ENCODE assay signal across 8 mouse cellular contexts in the genomic region with DNA sequence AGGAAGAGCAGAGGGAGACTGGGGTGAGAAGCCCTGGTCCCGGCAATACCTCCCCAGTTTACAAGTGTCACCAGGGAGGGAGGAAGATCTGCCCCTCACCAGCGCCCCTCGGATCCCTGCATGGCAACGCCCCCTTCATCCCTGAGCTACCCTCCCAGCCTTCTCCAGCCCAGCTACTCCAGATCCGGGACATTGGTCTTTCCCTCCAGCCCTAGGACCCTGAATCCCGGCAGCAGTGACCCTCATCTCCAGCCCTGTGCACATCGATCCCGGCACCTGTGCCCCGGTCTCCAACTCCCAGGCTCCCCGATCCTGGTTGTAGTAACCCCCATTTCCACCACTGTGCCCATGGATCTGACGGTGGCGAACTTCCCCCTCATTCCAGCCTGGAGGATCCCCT. TPM values are rescaled to one million over a fixed set of nuclear protein-coding genes. Genes with fewer than 3 reads are reported as not detected.
A peak's percentile ranks its signal among the peaks of the same experiment; 100 is the strongest.
DNase-seq lines count a peak whose midpoint lies in the region; ATAC-seq and TF ChIP-seq lines count a peak whose summit lies in the region.

No protein-coding gene starts in this region.

- WGBS in heart, embryonic 13.5 days, result under 1% methylated on average over 12 of the region's 12 CpGs
- under 1% methylated on average over 12 of the region's 12 CpGs for WGBS in forebrain, embryonic 15.5 days
- WGBS in macrophage (ENCODE audit: missing documents), result 2% methylated on average over 12 of the region's 12 CpGs

- H3K27ac ChIP-seq in heart, embryonic 13.5 days (replicated peaks), result peak overlapping the region; percentile 82
- peak overlapping the region; percentile 82 for H3K27ac ChIP-seq in forebrain, embryonic 15.5 days (replicated peaks)
- H3K27ac ChIP-seq in macrophage, result peak overlapping the region; percentile 94

- peaks cover 12% of the 10 kb centered on the region for H3K36me3 ChIP-seq in heart, embryonic 13.5 days
- H3K36me3 ChIP-seq in G1E (replicated peaks) (peaks cover 40% of the 10 kb centered on the region), macrophage (ENCODE audit: inconsistent target) (no peaks in the 10 kb centered on the region)
- peaks cover 7% of the 10 kb centered on the region; the same call in 1 of the 2 replicates for H3K36me3 ChIP-seq in forebrain, embryonic 15.5 days

- H3K4me3 ChIP-seq in heart, embryonic 13.5 days, result peak overlapping the region; percentile 82
- peak overlapping the region; percentile 77 for H3K4me3 ChIP-seq in G1E (ENCODE audit: low read depth, low read length)
- H3K4me3 ChIP-seq in forebrain, embryonic 15.5 days, result peak overlapping the region; percentile 64
- peak overlapping the region; percentile 99 for H3K4me3 ChIP-seq in macrophage (ENCODE audit: inconsistent target)

- H3K4me1 ChIP-seq in heart, embryonic 13.5 days, result peaks cover 37% of the 10 kb centered on the region
- H3K4me1 ChIP-seq in G1E (ENCODE audit: insufficient read depth, low read depth, low read length), result peaks cover 52% of the 10 kb centered on the region
- peaks cover 28% of the 10 kb centered on the region for H3K4me1 ChIP-seq in forebrain, embryonic 15.5 days

- intact Hi-C loops in heart, postnatal 36 days (cut with DNase I), result loop anchor here (5.0 kb wide), 1 partner anchor 165 kb away; no protein-coding TSS in a partner anchor

- no peak for DNase-seq in heart, postnatal 36 days
- DNase-seq in G1E (ENCODE audit: low spot score), result no peak
- no peak for DNase-seq in layer of hippocampus, adult 11-12 months (ENCODE audit: low spot score)
- DNase-seq in thymus, adult 18-20 months, result no peak
- no peak for DNase-seq in layer of hippocampus, adult 18-20 months (ENCODE audit: low spot score in 2 of 2)

- no peak for TF ChIP-seq CTCF in G1E (IDR thresholded peaks at IDR 0.05; ENCODE audit: low read depth, low read length)

- H3K4me2 ChIP-seq in heart, embryonic 13.5 days, result peak overlapping the region; percentile 100
- H3K4me2 ChIP-seq in forebrain, embryonic 15.5 days (replicated peaks), result peak overlapping the region; percentile 86

- no peaks in the 10 kb centered on the region for H3K27me3 ChIP-seq in heart, embryonic 13.5 days (replicated peaks)
- peaks cover 19% of the 10 kb centered on the region for H3K27me3 ChIP-seq in G1E (ENCODE audit: insufficient read depth, low read length)
- no peaks in the 10 kb centered on the region for H3K27me3 ChIP-seq in forebrain, embryonic 15.5 days

- H3K9me3 ChIP-seq in heart, embryonic 13.5 days, result no peaks in the 10 kb centered on the region
- no peaks in the 10 kb centered on the region for H3K9me3 ChIP-seq in G1E (replicated peaks)
- no peaks in the 10 kb centered on the region for H3K9me3 ChIP-seq in forebrain, embryonic 15.5 days

- peaks cover 37% of the 10 kb centered on the region; the same call in 1 of the 2 replicates for H3K79me2 ChIP-seq in macrophage (ENCODE audit: inconsistent target)

- ATAC-seq in heart, embryonic 13.5 days (ENCODE audit: extremely low read depth, insufficient number of reproducible peaks, low FRiP score, low TSS enrichment), result no peak
- no peak for ATAC-seq in G1E (ENCODE audit: extremely low read depth, insufficient number of reproducible peaks, low FRiP score, poor library complexity, severe bottlenecking)
- no peak for ATAC-seq in forebrain, embryonic 15.5 days (replicated peaks)

- peak overlapping the region; percentile 91 for H3K9ac ChIP-seq in heart, embryonic 13.5 days
- peak overlapping the region; percentile 69 for H3K9ac ChIP-seq in forebrain, embryonic 15.5 days (replicated peaks)

RNA-seq across cellular contexts. Expression of a gene that starts 0.4 kb away (rescaled TPM):
- polyA plus RNA-seq in heart, embryonic 13.5 days (2015; fragmentation: Nextera tagmentation; extraction: Ambion mirVana), result 19.7 and 21.8 TPM in 2 replicates
- 1 to 10 TPM; 4.5 to 5.5 TPM for total RNA-seq in heart, postnatal 36 days (2021)
- total RNA-seq in G1E (2014; fragmentation: Nextera tagmentation) (3.1 and 4.5 TPM in 2 replicates), G1E (2017) (33.3 and 38.6 TPM in 2 replicates)
- polyA plus RNA-seq in G1E (2012) (25.8 and 26.4 TPM in 2 replicates), macrophage (2018) (10.1 to 40.6 TPM (median 23.8 TPM) in 3 replicates)
- polyA plus RNA-seq in forebrain, embryonic 15.5 days (2015; fragmentation: Nextera tagmentation; extraction: Ambion mirVana), result 50.3 and 51.7 TPM in 2 replicates
- total RNA-seq in macrophage (2018; cell fraction: chromatin; rRNA removed), result 10 to 100 TPM in 5 of 26 experiments, 1 to 10 TPM in 21; 1.2 to 19.0 (median 6.8) TPM
- total RNA-seq in macrophage (2018; cell fraction: cytosol; rRNA removed), result 10 to 100 TPM in 25 of 26 experiments, 1 to 10 TPM in 1; 9.4 to 39.5 (median 26.3) TPM
- total RNA-seq in macrophage (2018; cell fraction: nucleus; rRNA removed), result 10 to 100 TPM in 12 of 26 experiments, 1 to 10 TPM in 14; 3.9 to 27.0 (median 9.5) TPM
- 10 to 100 TPM; 18.5 to 22.1 TPM for total RNA-seq in layer of hippocampus, adult 18-20 months (2021)

RNA-seq across cellular contexts. Expression of a gene that starts 10.1 kb away (rescaled TPM):
- polyA plus RNA-seq in heart, embryonic 13.5 days (2015; fragmentation: Nextera tagmentation; extraction: Ambion mirVana), result 170 and 202 TPM in 2 replicates
- total RNA-seq in heart, postnatal 36 days (2021), result 10 to 100 TPM; 40.4 to 42.1 TPM
- 93.6 and 103 TPM in 2 replicates for total RNA-seq in G1E (2014; fragmentation: Nextera tagmentation)
- 57.2 and 69.2 TPM in 2 replicates for total RNA-seq in G1E (2017)
- polyA plus RNA-seq in G1E (2012), result 368 and 426 TPM in 2 replicates
- 30.1 and 32.8 TPM in 2 replicates for polyA plus RNA-seq in forebrain, embryonic 15.5 days (2015; fragmentation: Nextera tagmentation; extraction: Ambion mirVana)
- total RNA-seq in macrophage (2018; cell fraction: chromatin; rRNA removed), result 100 to 1,000 TPM; 119 to 282 (median 191) TPM
- total RNA-seq in macrophage (2018; cell fraction: cytosol; rRNA removed), result 1,000 to 10,000 TPM; 1,658 to 2,145 (median 1,843) TPM
- 100 to 1,000 TPM; 253 to 930 (median 676) TPM for total RNA-seq in macrophage (2018; cell fraction: nucleus; rRNA removed)
- polyA plus RNA-seq in macrophage (2018), result 942 to 2,075 TPM (median 1,538 TPM) in 3 replicates
- 10 to 100 TPM; 10.8 to 11.3 TPM for total RNA-seq in layer of hippocampus, adult 18-20 months (2021)

RNA-seq across cellular contexts. Expression of a gene that starts 17.8 kb away (rescaled TPM):
- 2.4 and 3.1 TPM in 2 replicates for polyA plus RNA-seq in heart, embryonic 13.5 days (2015; fragmentation: Nextera tagmentation; extraction: Ambion mirVana)
- total RNA-seq in heart, postnatal 36 days (2021), result 1 to 10 TPM; 2.2 to 5.0 TPM
- total RNA-seq in G1E (2014; fragmentation: Nextera tagmentation) (not detected in 2 replicates), G1E (2017) (not detected in 2 replicates)
- polyA plus RNA-seq in G1E (2012) (not detected in 2 replicates), macrophage (2018) (not detected in 3 replicates)
- polyA plus RNA-seq in forebrain, embryonic 15.5 days (2015; fragmentation: Nextera tagmentation; extraction: Ambion mirVana), result not detected in 2 replicates
- total RNA-seq in macrophage (2018; cell fraction: chromatin; rRNA removed), result not detected
- total RNA-seq in macrophage (2018; cell fraction: cytosol; rRNA removed), result under 1 TPM in 1 of 26 experiments, not detected in 25; 0.07 TPM
- under 1 TPM in 1 of 26 experiments, not detected in 25; 0.55 TPM for total RNA-seq in macrophage (2018; cell fraction: nucleus; rRNA removed)
- total RNA-seq in layer of hippocampus, adult 18-20 months (2021), result not detected

RNA-seq across cellular contexts. Expression of a gene that starts 21.0 kb away (rescaled TPM):
- not detected in 2 replicates for polyA plus RNA-seq in heart, embryonic 13.5 days (2015; fragmentation: Nextera tagmentation; extraction: Ambion mirVana)
- total RNA-seq in heart, postnatal 36 days (2021), result not detected
- total RNA-seq in G1E (2014; fragmentation: Nextera tagmentation) (not detected in 2 replicates), G1E (2017) (not detected in 2 replicates)
- polyA plus RNA-seq in G1E (2012) (not detected in 2 replicates), macrophage (2018) (not detected in 3 replicates)
- polyA plus RNA-seq in forebrain, embryonic 15.5 days (2015; fragmentation: Nextera tagmentation; extraction: Ambion mirVana), result not detected in 2 replicates
- total RNA-seq in macrophage (2018; cell fraction: chromatin; rRNA removed), result 1 to 10 TPM in 2 of 26 experiments, not detected in 24; 1.0 to 1.6 TPM
- total RNA-seq in macrophage (2018; cell fraction: cytosol; rRNA removed), result not detected
- under 1 TPM in 1 of 26 experiments, not detected in 25; 0.85 TPM for total RNA-seq in macrophage (2018; cell fraction: nucleus; rRNA removed)
- total RNA-seq in layer of hippocampus, adult 18-20 months (2021), result not detected

RNA-seq across cellular contexts. Expression of a gene that starts 33.1 kb away (rescaled TPM):
- polyA plus RNA-seq in heart, embryonic 13.5 days (2015; fragmentation: Nextera tagmentation; extraction: Ambion mirVana), result 33.2 and 42.0 TPM in 2 replicates
- 10 to 100 TPM; 37.3 to 40.0 TPM for total RNA-seq in heart, postnatal 36 days (2021)
- total RNA-seq in G1E (2014; fragmentation: Nextera tagmentation), result 28.0 and 45.3 TPM in 2 replicates
- 18.6 and 29.4 TPM in 2 replicates for total RNA-seq in G1E (2017)
- polyA plus RNA-seq in G1E (2012), result 29.5 and 33.3 TPM in 2 replicates
- 40.2 and 44.8 TPM in 2 replicates for polyA plus RNA-seq in forebrain, embryonic 15.5 days (2015; fragmentation: Nextera tagmentation; extraction: Ambion mirVana)
- 10 to 100 TPM in 22 of 26 experiments, 1 to 10 TPM in 4; 8.0 to 59.5 (median 25.5) TPM for total RNA-seq in macrophage (2018; cell fraction: chromatin; rRNA removed)
- total RNA-seq in macrophage (2018; cell fraction: cytosol; rRNA removed), result 10 to 100 TPM; 23.2 to 74.7 (median 45.6) TPM
- total RNA-seq in macrophage (2018; cell fraction: nucleus; rRNA removed), result 10 to 100 TPM; 11.1 to 68.5 (median 26.6) TPM
- 36.6 to 108 TPM (median 59.1 TPM) in 3 replicates for polyA plus RNA-seq in macrophage (2018)
- total RNA-seq in layer of hippocampus, adult 18-20 months (2021), result 10 to 100 TPM; 40.3 to 45.5 TPM
